Mouse (Mus musculus) urinary bladder, postnatal 0 days (tissue): Measurements from ENCODE around the gene Zfp597. TPM values are rescaled to one million over a fixed set of nuclear protein-coding genes. Genes with fewer than 3 reads are reported as not detected.

Source experiments
- microRNA-seq: library from miRNA; unstranded; fragments of <30 nt; microRNA quantifications from one replicate; pipeline ENCODE4, GENCODE M21; 2016
- polyA plus RNA-seq: library from polyadenylated mRNA; unstranded; fragments of >200 nt; fragmentation: Nextera tagmentation; extraction: Ambion mirVana; gene quantifications from 2 replicates; pipeline ENCODE4 v1.2.1, GENCODE M21; 2015

The Zfp597 gene
- polyA plus RNA-seq: 2.5 and 3.3 TPM in 2 replicates

DNA sequence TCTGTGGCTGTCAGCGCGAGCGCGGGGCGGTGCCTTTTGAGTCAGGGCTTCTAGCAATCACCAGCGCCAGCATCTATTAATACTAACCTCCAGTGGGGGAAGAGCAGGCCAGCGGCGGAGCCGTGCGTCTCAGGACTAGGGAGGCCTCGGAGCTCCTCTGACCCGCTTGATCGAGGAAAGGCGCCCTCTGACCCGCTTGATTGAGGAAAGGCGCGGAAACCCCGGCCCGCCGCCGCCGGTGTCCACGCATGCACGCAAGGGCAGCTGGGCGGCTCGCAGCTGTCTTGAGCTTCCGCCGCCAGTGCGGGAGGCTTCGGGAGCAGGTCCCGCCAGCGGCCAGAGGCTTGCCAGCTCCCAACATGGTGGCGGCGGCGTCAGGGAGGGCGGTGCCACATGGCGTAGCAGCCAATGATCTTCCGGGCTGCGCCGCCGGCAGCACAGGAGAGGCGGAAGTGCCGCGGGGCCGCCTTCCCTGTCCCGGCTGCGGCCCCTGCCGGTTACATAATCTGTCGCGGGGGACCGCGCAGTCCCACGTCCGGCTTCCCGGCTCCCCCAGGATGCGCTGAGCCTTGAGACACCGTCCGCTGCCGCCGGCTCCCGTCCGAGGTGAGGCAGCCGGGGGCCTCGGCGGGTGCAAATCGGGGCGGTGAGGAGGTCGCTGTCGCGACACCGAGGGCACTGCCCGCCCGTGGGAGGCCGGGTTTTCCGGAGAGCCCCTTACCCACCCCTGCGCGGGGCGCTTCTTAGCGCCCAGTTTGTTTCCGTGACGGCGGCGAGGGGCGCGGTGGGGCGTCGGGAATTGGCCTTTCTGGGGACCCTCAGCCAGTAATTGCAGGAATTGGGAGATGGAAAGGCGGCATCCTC, at the start of gene Zfp597, which contains the start of gene Gm20695:
TSS of gene Zfp597 (minus strand) at position 361 of the 864 bp plus-strand sequence.
TSS of gene Gm20695 (plus strand) at position 448 of the 864 bp plus-strand sequence.

DNA sequence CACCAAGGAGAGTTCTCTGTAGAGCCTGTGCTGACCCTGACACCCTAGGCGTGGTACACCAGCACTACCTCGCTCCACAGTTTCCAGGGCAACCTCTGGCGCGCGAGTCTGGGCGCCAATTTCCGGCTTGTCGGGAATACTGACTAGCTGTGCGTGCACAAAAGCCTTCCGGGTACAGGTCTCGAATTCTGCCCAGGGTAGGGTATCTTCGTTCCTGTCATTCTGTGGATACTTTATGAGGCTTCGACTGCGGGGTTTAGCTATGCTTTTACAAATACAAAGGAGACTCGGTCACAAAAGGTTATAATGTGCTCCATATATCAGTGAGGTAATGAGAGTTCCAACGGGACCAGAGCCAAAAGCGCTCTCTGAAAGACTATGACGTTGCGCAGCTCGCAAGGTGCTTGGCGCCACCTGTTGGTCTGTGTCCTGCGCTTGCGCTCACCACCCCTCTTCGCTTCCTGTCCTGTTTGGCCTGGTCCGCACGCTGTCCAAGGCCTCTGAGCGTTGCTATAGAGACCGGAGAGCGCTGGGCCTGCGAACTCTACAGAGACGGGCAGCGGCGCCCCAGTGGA, 24.3 kb upstream of the Zfp597 start, which contains the start of the genes 1700037C18Rik and Cluap1:
TSS of gene 1700037C18Rik (minus strand) at position 153 of the 575 bp plus-strand sequence.
TSS of gene Cluap1 (plus strand) at position 265 of the 575 bp plus-strand sequence.

DNA sequence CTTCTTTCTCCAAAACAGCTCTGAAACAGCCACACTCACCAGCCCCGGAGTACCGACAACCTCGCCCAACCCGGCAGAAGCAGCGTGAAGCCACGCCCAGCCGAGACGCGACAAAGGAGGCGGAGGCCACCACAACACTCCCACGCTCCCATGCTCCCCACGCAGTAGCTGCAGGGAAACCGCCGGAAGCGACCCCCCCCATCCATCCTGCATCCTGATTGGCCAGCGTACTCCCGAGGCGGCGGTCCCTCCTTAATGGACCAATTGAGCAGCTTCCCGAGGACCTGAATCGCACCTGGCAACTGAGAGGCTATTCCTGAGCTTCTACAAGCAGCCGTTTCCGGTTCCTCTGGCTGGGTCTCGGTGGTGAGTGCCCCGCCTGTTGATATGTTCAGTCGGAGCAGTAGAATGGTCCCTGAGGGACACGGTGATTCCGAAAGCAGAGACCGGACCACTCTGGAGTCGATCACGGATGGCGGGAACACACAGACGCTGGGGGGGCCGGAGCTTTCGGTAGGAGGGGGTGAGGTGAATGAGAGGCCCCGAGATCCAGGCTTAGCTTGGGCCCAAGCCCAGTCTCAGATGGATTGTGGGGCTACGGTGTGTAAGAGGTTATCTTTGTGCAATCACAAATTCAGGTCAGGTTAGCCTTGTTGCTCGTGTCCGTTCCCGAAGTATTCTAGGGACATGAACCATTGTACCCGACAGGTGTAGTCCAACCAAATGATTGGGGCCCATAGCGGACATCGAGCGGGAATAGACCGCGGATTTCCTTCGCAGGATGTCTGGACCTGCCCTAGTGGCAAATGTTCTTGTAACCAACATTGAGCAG, 11.9 kb downstream of the Zfp597 start, which contains the start of gene Naa60:
TSS of gene Naa60 (plus strand) at position 160 of the 832 bp plus-strand sequence.

DNA sequence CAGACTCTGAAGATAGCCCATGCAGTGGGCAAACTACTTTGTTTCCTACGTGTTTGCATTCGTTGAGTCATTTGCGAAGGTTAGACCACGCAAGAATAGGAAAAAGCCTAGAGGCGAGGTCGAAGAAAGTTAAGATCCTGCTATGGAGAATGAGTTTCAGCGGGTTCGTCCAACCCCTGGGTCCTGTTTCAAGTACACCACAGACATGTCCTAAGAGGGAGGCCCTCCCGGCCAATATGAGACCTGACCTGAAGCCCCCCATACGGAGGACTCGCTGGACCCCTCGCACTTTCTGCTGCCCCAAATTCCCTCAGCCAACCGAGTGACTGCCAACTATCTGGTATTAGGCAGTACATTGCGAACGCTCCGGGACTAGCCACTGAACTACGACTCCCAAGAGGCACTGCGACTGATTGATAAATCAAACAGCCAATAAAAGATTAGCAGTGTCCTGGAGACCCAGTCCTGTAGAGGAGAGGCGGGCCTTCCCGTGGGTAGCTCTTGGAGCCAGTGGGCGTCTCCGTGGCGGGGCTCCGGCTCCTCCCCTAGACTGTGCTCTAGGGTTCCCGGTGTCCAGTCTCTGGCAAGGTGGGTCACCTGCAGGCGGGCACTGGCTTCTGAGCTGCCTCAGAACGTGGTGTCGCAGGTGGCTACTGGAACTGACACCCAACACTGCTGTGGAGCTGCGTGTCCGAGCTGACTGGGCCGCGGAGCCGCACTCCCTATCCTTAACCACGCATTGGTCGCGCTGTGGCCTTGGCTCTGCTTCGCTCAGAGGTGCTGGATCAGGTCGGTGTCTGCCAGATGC, 37.4 kb downstream of the Zfp597 start, which contains the start of gene Zfp174:
TSS of gene Zfp174 (plus strand) at position 558 of the 808 bp plus-strand sequence.

DNA sequence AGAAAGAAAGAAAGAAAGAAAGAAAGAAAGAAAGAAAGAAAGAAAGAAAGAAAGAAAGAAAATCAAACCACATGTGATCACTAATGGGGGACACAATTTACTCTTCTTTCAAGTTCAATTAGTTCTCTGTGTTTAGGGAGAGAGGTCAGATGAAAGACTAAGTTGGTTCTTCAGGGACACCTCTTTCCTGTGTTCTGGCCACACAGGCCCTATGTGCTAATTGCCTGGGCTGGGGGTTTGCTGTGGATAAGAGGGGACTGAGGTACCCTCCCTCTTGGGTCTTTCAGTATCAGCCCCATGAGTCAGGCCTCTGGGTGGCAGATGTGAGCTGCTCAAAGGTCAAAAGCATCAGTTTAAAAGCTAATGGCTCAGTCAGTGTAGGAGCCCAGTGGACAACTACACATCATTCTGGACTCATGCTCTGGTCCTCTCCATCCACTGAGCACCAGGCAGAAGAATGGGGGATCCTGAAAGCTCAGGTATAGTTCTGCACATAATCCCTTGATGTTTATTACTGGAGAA, 53.7 kb downstream of the Zfp597 start, which contains the start of gene Olfr15:
TSS of gene Olfr15 (plus strand) at position 291 of the 522 bp plus-strand sequence.

Small RNAs within 50 kb of the gene (microRNA-seq; reads per million reads assigned to microRNA genes)
- not detected for gene Gm23493

Other genes with a start within 250 kb of the Zfp597 start
- gene Mefv, start 166.5 kb downstream of the Zfp597 start, polyA plus RNA-seq: 0.05 TPM in 1 of 2 replicates, not detected in the other
- 24.0 and 24.1 TPM in 2 replicates for gene Zfp263, start 140.5 kb downstream of the Zfp597 start, polyA plus RNA-seq
- gene Olfr15, start 53.7 kb downstream of the Zfp597 start, polyA plus RNA-seq: not detected in 2 replicates
- gene Zfp174, start 37.3 kb downstream of the Zfp597 start, polyA plus RNA-seq: 0.54 TPM in 2 replicates
- 25.9 and 27.3 TPM in 2 replicates for gene Naa60, start 12.2 kb downstream of the Zfp597 start, polyA plus RNA-seq
- gene Gm20695, start 87 bp upstream of the Zfp597 start, polyA plus RNA-seq: 1.0 and 1.3 TPM in 2 replicates
- 5.9 and 6.4 TPM in 2 replicates for gene 1700037C18Rik, start 24.1 kb upstream of the Zfp597 start, polyA plus RNA-seq
- gene Cluap1, start 24.2 kb upstream of the Zfp597 start, polyA plus RNA-seq: 13.7 and 14.4 TPM in 2 replicates
- 0.25 and 0.40 TPM in 2 replicates for gene Nlrc3, start 92.1 kb upstream of the Zfp597 start, polyA plus RNA-seq
- 6.1 and 7.0 TPM in 2 replicates for gene Slx4, start 119.2 kb upstream of the Zfp597 start, polyA plus RNA-seq
- gene Dnase1, start 152.4 kb upstream of the Zfp597 start, polyA plus RNA-seq: 0.95 and 1.9 TPM in 2 replicates
- gene Trap1, start 193.3 kb upstream of the Zfp597 start, polyA plus RNA-seq: 48.8 and 53.2 TPM in 2 replicates